Mouse (Mus musculus): ENCODE measurements around the gene C130026I21Rik.
"Not testable (repeated sequence)": the region's sequence is repeated elsewhere in the genome, so short reads cannot be mapped to it uniquely, and the experiment has no call there.

C130026I21Rik gene

GRCm38 (mm10) chr1:85270466-85270865, at the start of gene C130026I21Rik:
C130026I21Rik (minus strand) TSS chr1:85270566.
- not testable (repeated sequence) for DNase-seq (ENCODE audit: low spot score)

- not testable (repeated sequence) for DNase-seq (ENCODE audit: low spot score)
Observed at GRCm38 (mm10) chr1:85287063-85287462, 16.7 kb upstream of the C130026I21Rik start.

DNA sequence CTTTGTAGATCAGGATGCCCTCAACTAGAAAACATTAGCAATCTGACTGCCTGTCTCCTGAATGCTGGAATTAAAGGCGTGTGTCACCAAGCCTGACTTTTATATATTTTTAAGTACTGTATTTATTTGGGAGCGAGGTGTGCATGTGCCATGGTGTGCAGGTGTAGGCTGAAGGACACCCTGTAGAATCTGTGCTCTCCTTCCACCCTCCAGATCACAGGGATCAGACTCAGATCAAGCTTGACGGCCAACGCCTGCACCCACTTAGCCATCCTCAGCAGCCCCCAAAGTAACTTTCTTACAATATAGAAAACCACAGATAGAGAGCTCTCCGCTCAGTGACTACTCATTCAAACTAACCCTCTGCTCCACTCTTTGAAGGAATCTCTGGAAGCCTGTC, 6.1 kb upstream of the C130026I21Rik start:
- DNase-seq (ENCODE audit: low spot score), result not testable (repeated sequence)

GRCm38 (mm10) chr1:85258634-85259033, 11.7 kb downstream of the C130026I21Rik start:
- DNase-seq (ENCODE audit: low spot score), result peak; percentile 42

- not testable (repeated sequence) for DNase-seq (ENCODE audit: low spot score)
Observed at GRCm38 (mm10) chr1:85255217-85255616, 15.1 kb downstream of the C130026I21Rik start.

DNA sequence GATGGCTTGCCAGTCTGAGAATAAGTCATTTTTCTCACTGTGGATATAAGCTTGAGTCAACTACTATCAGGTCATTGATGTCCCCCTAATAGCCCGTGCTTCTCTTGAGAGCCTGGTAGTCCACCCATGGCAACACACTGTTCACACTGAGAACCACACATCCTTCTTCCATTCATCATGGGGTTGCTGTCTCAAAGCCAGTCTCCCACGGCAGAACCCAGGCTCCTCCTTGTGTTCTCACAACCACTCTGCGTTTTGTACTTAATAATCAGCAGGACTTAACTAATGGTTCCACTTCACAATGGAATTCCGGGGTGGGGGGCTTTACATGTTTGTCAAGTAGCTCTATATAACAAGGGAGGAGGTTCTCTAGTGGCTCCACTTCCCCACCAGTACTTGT, 19.2 kb downstream of the C130026I21Rik start:
- not testable (repeated sequence) for DNase-seq (ENCODE audit: low spot score)

DNA sequence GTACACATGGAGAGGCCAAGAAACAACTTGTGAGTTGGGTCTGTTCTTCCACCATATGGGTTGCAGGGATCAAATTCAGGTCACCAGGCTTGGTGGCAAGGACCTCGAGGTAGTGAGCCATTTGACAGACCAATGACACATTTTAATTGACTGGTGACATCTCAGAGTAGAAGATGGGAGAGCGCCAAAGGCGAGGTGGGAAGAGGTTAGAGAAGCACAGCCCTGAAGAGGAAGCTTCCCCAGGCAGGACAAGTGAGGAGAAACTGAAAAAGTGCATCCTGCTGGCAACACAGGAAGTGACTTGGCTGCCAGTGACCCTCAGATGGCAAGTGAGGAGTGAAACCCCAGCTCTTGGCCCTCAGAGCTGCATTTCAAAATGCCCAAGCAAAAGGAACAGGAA, 21.4 kb downstream of the C130026I21Rik start:
- DNase-seq (ENCODE audit: low spot score), result not testable (repeated sequence)

DNA sequence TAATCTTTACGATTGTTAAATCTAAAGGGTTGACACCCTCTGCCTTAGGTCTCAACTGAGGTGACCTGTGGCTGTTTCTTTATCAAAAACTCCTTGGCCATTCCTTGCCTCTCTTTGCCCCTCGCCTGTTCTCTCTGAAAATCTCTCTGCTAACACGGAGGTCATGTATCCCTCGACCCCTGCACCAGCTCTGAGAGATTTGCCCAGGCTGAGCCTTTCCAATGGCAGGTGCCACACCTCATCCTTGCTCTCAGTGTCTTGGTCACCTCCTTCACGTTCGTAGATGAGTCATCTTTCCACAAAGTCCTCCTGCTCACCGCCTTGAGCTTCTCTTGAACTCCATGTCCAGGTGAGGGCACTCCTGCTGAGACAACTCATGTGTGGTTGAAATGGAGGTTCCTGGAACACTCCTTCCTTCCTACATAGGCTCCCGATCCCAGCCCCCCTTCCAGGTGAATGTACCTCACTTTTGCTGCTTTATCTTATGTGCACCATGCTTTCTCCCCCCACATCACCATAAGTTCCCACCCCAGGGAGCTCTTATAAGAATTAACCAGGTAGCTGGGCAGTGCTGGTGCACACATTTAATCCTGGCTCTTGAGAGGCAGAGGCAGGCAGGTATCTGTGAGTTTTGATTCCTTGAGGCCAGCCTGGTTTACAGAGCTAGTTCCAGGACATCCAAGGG, 23.4 kb downstream of the C130026I21Rik start:
- DNase-seq (ENCODE audit: low spot score), result not testable (repeated sequence)

GRCm38 (mm10) chr1:85246266-85246665, 24.1 kb downstream of the C130026I21Rik start:
- not testable (repeated sequence) for DNase-seq (ENCODE audit: low spot score)

DNA sequence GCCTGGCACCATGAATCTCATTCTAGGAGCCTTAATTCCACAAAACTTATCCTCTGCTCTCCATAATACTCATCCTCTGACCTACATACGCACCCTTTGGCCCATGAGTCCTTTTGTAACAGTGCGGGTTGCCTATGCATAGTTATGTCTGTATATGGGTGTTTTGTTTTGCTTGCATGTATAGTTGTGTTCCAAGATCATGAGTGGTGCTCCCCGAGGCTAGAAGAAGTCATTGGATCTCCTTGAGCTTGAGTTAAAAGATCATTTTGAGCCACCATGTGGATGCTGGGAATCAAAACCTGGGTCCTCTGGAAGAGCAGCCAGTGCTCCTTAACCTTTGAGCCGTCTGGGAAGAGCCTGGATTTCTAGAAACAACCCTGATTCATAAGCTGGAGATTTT, 25.4 kb downstream of the C130026I21Rik start:
- DNase-seq (ENCODE audit: low spot score), result not testable (repeated sequence)

DNA sequence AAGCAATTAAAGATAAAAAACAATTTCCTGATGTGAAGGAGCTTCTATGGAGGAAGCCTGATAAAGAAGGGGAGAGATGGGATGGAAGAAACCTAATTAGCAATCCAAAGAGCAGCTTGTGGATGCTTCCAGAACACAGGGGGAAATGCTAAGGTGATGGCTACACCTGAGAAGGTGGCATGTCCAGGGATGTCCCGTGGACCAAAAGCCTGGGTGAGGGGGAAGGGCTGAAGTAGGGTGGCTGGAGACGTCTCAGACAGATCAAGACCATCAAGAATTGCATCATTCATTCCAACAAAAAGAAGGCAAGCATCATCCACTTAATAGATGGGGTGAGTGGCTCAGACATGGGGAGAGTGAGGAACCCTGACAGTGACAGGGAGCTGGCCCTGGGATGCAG, 27.3 kb downstream of the C130026I21Rik start:
- DNase-seq (ENCODE audit: low spot score), result not testable (repeated sequence)

- not testable (repeated sequence) for DNase-seq (ENCODE audit: low spot score)
Observed at GRCm38 (mm10) chr1:85239018-85239775, 31.2 kb downstream of the C130026I21Rik start.

DNA sequence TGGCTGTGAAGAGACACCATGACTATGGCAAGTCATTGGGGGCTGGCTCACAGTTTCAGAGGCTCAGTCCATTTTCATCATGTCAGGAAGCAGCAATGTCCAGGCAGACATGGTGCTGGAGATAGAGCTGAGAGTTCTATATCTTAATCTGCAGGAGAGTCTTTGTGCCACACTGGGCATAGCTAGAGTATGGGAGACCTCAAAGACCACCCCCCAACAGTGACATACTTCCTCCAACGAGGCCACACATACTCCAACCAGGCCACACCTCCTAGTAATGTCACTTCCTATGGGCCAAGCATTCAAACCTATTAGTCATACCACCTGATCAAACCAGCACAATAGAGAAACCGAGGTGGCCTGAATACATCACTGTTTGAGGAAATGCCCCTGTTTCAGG, 63.8 kb downstream of the C130026I21Rik start:
- not testable (repeated sequence) for DNase-seq (ENCODE audit: low spot score)

GRCm38 (mm10) chr1:85199523-85199922, 70.8 kb downstream of the C130026I21Rik start:
- not testable (repeated sequence) for DNase-seq (ENCODE audit: low spot score)

- not testable (repeated sequence) for DNase-seq (ENCODE audit: low spot score)
Observed at GRCm38 (mm10) chr1:85198647-85199350, 71.6 kb downstream of the C130026I21Rik start.

DNA sequence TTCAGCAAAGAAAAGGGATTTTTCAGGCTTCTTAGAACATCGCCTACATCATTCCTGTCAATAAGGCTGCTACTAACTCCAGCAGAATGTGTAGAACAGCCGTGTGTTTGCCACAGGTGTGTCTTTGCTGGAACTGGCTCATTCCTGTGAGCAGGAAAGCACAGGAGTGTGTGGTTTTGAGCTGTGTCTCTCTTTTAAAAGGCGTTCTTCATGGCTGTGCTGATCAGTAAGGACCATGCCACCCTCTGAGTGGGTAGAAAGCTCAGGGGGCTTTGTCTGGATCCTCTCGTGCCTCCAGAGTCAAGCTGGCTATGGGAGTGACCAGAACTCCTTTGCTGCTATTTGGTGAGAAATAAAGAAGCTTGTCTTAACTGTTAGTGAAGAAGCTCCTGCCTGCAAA, 73.6 kb downstream of the C130026I21Rik start:
- DNase-seq (ENCODE audit: low spot score), result not testable (repeated sequence)

DNA sequence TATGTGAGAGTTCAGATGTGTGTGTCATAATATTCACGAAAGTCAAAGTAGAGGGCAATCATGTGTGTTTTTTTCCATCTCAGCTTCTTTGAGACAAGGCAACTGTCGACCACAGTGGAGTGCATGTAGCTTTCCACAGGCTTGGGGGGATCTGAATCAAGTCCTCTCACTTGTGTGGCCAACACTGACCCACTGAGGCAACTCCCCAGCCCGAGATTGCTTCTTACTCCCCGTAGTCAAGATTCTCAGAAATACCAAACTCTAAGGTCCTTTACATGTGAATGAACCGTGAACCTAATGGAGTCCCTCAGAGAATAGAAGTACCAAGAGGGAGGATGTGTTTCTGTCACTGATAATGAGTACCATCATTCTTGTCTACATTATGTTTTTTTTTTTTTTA, 76.6 kb downstream of the C130026I21Rik start:
- not testable (repeated sequence) for DNase-seq (ENCODE audit: low spot score)

- DNase-seq (ENCODE audit: low spot score), result not testable (repeated sequence)
Observed at GRCm38 (mm10) chr1:85181981-85182380, 88.4 kb downstream of the C130026I21Rik start.

DNA sequence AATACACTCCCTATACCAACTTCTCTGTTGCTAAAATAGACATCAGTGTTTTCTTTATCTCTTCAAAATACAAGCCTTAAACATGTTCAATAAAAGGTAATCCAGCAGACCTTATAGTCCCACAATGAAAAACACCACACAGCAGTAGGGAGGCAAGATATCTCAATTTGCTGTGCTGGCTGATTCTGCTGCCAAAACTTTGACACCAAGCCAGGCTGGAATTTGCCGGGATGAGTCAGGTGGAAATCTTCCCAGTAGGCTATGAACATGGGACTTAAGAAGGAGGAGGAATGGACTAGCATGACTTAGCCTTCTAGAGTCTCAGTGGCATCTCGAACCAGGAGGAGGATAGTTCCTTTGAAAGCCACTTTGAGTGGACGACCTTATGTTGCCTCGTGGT, 91.4 kb downstream of the C130026I21Rik start:
- not testable (repeated sequence) for DNase-seq (ENCODE audit: low spot score)

DNA sequence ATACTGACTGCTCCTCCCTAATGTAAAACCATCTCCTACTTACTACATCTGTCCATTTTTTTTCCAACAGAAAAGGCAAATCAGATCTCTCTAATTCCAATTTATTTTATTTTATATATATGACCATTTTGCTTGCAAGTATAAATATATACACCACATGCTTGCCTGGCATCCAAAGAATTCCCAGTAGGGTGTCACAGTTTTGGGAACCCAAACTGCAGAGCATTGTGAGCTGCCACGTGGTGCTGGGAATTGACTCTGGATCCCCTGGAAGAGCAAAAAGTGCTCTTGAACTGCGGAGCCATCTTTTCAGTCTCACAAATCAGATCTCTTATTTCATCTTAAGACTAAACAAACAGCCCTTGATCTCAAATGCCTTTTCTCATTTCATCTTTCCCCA, 107.5 kb downstream of the C130026I21Rik start:
- not testable (repeated sequence) for DNase-seq (ENCODE audit: low spot score)

- DNase-seq (ENCODE audit: low spot score), result not testable (repeated sequence)
Observed at GRCm38 (mm10) chr1:85155151-85155550, 115.2 kb downstream of the C130026I21Rik start.

GRCm38 (mm10) chr1:85133671-85134070, 136.7 kb downstream of the C130026I21Rik start:
- DNase-seq (ENCODE audit: low spot score), result not testable (repeated sequence)
